Mouse (Mus musculus): ENCODE measurements around the gene Creb3l1. TPM values are rescaled to one million over a fixed set of nuclear protein-coding genes. Genes with fewer than 3 reads are reported as not detected.

Creb3l1 gene
- polyA plus RNA-seq, 2 experiments: 28.5 to 37.5 TPM

DNA sequence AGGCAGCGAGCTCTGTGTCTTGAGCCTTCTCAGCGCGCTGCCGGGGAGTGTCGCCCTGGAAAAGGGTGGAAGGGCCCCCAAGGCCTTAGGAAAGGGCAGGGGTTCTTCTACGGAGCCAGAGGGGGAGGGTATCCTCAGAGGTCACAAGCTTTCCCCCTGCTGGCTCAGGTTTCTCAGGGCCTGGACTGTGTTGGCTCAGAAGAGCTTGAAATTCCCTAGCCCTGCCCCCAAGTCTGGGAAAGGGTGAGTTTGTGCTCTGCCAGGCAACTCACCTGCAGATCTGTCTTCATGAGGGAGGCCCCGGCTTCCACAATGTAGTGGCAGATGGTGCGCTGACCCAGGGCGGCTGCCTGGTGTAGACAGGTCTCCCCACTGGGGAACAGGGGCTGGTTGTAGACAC lies 90.8 kb downstream of the Creb3l1 start:
- no peak for DNase-seq (ENCODE audit: low spot score)
- no peak for ATAC-seq (ENCODE audit: low FRiP score, low read depth)
- Histone ChIP-seq H3K27ac (replicated peaks; ENCODE audit: low read depth, low read length) (no peak overlapping the region), H3K4me3 (replicated peaks; ENCODE audit: low read length) (no peak overlapping the region), H3K4me1 (ENCODE audit: control insufficient read depth, insufficient read depth, low read length) (peaks cover 22% of the 10 kb centered on the region), H3K9ac (ENCODE audit: low read depth, low read length, severe bottlenecking) (no peak overlapping the region), H3K4me2 (replicated peaks; ENCODE audit: low read depth, low read length, severe bottlenecking) (no peak overlapping the region), H3K27me3 (ENCODE audit: control insufficient read depth, insufficient read depth, low read length) (no peaks in the 10 kb centered on the region), H3K9me3 (ENCODE audit: control insufficient read depth, low read length) (no peaks in the 10 kb centered on the region), H3K36me3 (ENCODE audit: control insufficient read depth, insufficient read depth, low read length) (peaks cover 48% of the 10 kb centered on the region)
- WGBS: 21% methylated on average over 9 of the region's 9 CpGs
- no peak for TF ChIP-seq POLR2A (IDR thresholded peaks at IDR 0.05; ENCODE audit: borderline replicate concordance, extremely low read depth, insufficient read depth, insufficient read length)

DNA sequence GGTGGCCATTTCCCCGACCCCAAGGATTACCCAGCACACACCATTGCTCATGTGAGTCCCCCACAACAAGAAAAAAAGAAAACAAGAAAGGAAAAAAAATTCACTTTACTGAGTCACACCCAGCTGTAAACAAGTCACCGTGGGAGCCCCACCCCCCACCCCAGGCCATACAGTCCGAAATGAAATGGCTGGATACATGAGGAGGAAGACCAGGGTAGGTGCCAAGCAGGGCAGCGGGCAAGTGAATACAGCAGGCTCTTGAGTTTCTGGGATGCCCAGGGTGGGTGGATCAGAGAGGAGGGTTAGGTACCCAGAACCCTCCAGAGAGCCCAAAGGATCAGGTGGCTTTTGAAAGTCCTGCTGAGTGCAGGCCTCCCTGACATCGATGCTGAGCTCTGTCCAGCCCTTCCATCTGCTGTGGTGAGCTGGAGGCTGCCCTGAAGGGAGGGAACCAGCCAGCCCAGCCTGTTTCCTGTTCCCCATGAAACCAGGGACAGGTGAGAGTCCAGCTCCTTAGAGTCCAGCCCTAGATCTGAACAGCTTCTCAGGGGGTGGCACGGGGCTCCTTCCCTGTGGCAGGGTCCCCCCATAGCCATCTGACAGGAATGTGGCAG lies 91.5 kb downstream of the Creb3l1 start:
- Histone ChIP-seq H3K4me1 (ENCODE audit: control insufficient read depth, insufficient read depth, low read length) (peaks cover 22% of the 10 kb centered on the region), H3K4me2 (replicated peaks; ENCODE audit: low read depth, low read length, severe bottlenecking) (peak overlapping the region; percentile 81), H3K4me3 (replicated peaks; ENCODE audit: low read length) (0 out of 2 replicates have a peak overlapping the region, but pooled peaks have one; percentile 73), H3K27ac (replicated peaks; ENCODE audit: low read depth, low read length) (peak overlapping the region; percentile 99; the same call in 1 of the 2 replicates), H3K9ac (ENCODE audit: low read depth, low read length, severe bottlenecking) (peak overlapping the region; percentile 99; the same call in 1 of the 2 replicates), H3K9me3 (ENCODE audit: control insufficient read depth, low read length) (no peaks in the 10 kb centered on the region), H3K27me3 (ENCODE audit: control insufficient read depth, insufficient read depth, low read length) (no peaks in the 10 kb centered on the region), H3K36me3 (ENCODE audit: control insufficient read depth, insufficient read depth, low read length) (peaks cover 42% of the 10 kb centered on the region)
- DNase-seq (ENCODE audit: low spot score) (no peak), ATAC-seq (ENCODE audit: low FRiP score, low read depth) (no peak)
- TF ChIP-seq POLR2A (IDR thresholded peaks at IDR 0.05; ENCODE audit: borderline replicate concordance, extremely low read depth, insufficient read depth, insufficient read length): no peak
- 16% methylated on average over 6 of the region's 6 CpGs for WGBS

Small RNA genes within 50 kb of the gene (microRNA-seq; reads per million reads assigned to microRNA genes)
- not detected for gene Mir6999

Other genes starting within 250 kb of the Creb3l1 start
- gene Chrm4, start 97.3 kb downstream of the Creb3l1 start, polyA plus RNA-seq (2012; rRNA removed): 0.47 and 0.88 TPM in 2 replicates
- gene Chrm4, start 97.3 kb downstream of the Creb3l1 start, polyA plus RNA-seq (2014; fragmentation: Nextera tagmentation; extraction: Ambion mirVana): 0.17 and 0.32 TPM in 2 replicates
- gene Mdk, start 92.2 kb downstream of the Creb3l1 start, polyA plus RNA-seq (2012; rRNA removed): 1,140 and 1,381 TPM in 2 replicates
- gene Mdk, start 92.2 kb downstream of the Creb3l1 start, polyA plus RNA-seq (2014; fragmentation: Nextera tagmentation; extraction: Ambion mirVana): 1,171 and 1,392 TPM in 2 replicates
- 0.05 TPM in 1 of 2 replicates, not detected in the other for gene Gm9821, start 78.8 kb downstream of the Creb3l1 start, polyA plus RNA-seq (2012; rRNA removed)
- 0.37 and 0.56 TPM in 2 replicates for gene Gm9821, start 78.8 kb downstream of the Creb3l1 start, polyA plus RNA-seq (2014; fragmentation: Nextera tagmentation; extraction: Ambion mirVana)
- 97.1 and 109 TPM in 2 replicates for gene Dgkz, start 48.6 kb downstream of the Creb3l1 start, polyA plus RNA-seq (2012; rRNA removed)
- gene Dgkz, start 48.6 kb downstream of the Creb3l1 start, polyA plus RNA-seq (2014; fragmentation: Nextera tagmentation; extraction: Ambion mirVana): 40.4 and 42.4 TPM in 2 replicates
- gene Phf21a, start 68.6 kb upstream of the Creb3l1 start, polyA plus RNA-seq (2012; rRNA removed): 96.0 and 119 TPM in 2 replicates
- gene Phf21a, start 68.6 kb upstream of the Creb3l1 start, polyA plus RNA-seq (2014; fragmentation: Nextera tagmentation; extraction: Ambion mirVana): 37.2 and 38.2 TPM in 2 replicates

Data from limb, embryonic 14.5 days (tissue).